Mouse (Mus musculus): ENCODE data around the gene Pidd1. TPM values are rescaled to one million over a fixed set of nuclear protein-coding genes. Genes with fewer than 3 reads are reported as not detected.
A peak's percentile ranks its signal among the peaks of the same experiment; 100 is the strongest.

The Pidd1 gene
- 15.7 and 18.3 TPM in 2 replicates for polyA plus RNA-seq (2014; fragmentation: Nextera tagmentation; extraction: Ambion mirVana)

- WGBS, result under 1% methylated on average over 25 of the region's 25 CpGs
- no peaks in the 10 kb centered on the region for H3K9me3 ChIP-seq (ENCODE audit: control insufficient read depth, low read length)
- H3K9ac ChIP-seq (ENCODE audit: low read length), result peak within 1 kb of the TSS; percentile 75
- peak; percentile 83 for DNase-seq (ENCODE audit: low spot score)
- peak; percentile 49; the same call in 1 of the 2 replicates for ATAC-seq (ENCODE audit: insufficient number of reproducible peaks, low FRiP score, low TSS enrichment, low read depth)
- H3K27ac ChIP-seq (replicated peaks; ENCODE audit: low read depth, low read length), result peak within 1 kb of the TSS; percentile 39; the same call in 1 of the 2 replicates
- H3K36me3 ChIP-seq (ENCODE audit: control insufficient read depth, insufficient read depth, low read length), result peaks cover 16% of the 10 kb centered on the region
- H3K4me3 ChIP-seq (ENCODE audit: low read depth, low read length), result peak within 1 kb of the TSS; percentile 37
- no peaks in the 10 kb centered on the region for H3K27me3 ChIP-seq (ENCODE audit: control insufficient read depth, insufficient read depth, low read length)
- H3K4me1 ChIP-seq (ENCODE audit: control insufficient read depth, insufficient read depth, low read length), result peaks cover 26% of the 10 kb centered on the region
- peak within 1 kb of the TSS; percentile 79 for H3K4me2 ChIP-seq (ENCODE audit: low read depth, severe bottlenecking)
Observed at GRCm38 (mm10) chr7:141443828-141444237, at the start of gene Pidd1. TSS of gene Pidd1 (minus strand) at chr7:141444025.

- H3K9me3 ChIP-seq (ENCODE audit: control insufficient read depth, low read length), result no peaks in the 10 kb centered on the region
- no peak overlapping the region for H3K4me2 ChIP-seq (ENCODE audit: low read depth, severe bottlenecking)
- H3K27ac ChIP-seq (replicated peaks; ENCODE audit: low read depth, low read length), result no peak overlapping the region
- H3K27me3 ChIP-seq (ENCODE audit: control insufficient read depth, insufficient read depth, low read length), result no peaks in the 10 kb centered on the region
- peaks cover 2% of the 10 kb centered on the region; the same call in 1 of the 2 replicates for H3K36me3 ChIP-seq (ENCODE audit: control insufficient read depth, insufficient read depth, low read length)
- DNase-seq (ENCODE audit: low spot score) (no peak), ATAC-seq (ENCODE audit: insufficient number of reproducible peaks, low FRiP score, low TSS enrichment, low read depth) (no peak)
- WGBS, result 90% methylated on average over 5 of the region's 5 CpGs
- H3K4me3 ChIP-seq (ENCODE audit: low read depth, low read length), result no peak overlapping the region
- no peak overlapping the region for H3K9ac ChIP-seq (ENCODE audit: low read length)
- no peaks in the 10 kb centered on the region for H3K4me1 ChIP-seq (ENCODE audit: control insufficient read depth, insufficient read depth, low read length)
Observed at GRCm38 (mm10) chr7:141492738-141493137, 48.9 kb upstream of the Pidd1 start.

DNA sequence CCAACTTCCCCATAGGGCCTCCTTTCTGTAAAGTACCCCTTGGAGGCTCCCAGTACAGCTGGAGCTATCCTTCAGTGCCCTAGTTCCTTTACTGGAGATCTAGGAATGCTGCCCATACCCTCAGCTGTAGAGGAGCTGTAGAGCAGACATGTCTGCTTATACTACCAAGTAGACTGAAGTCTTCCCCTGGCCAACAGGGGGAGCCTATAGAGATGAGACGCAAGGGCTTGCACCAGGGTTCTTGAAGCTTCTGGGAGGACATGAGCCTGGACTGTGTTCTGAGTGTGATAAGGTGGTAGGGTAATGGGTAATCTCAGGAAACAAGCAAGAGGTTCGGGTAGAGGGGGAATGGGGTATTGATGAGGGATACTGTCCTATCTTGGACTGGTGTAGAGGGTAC lies 47.3 kb upstream of the Pidd1 start:
- Histone ChIP-seq H3K4me2 (ENCODE audit: low read depth, severe bottlenecking) (no peak overlapping the region), H3K9me3 (ENCODE audit: control insufficient read depth, low read length) (no peaks in the 10 kb centered on the region), H3K27me3 (ENCODE audit: control insufficient read depth, insufficient read depth, low read length) (no peaks in the 10 kb centered on the region), H3K4me1 (ENCODE audit: control insufficient read depth, insufficient read depth, low read length) (no peaks in the 10 kb centered on the region), H3K36me3 (ENCODE audit: control insufficient read depth, insufficient read depth, low read length) (peaks cover 2% of the 10 kb centered on the region; the same call in 1 of the 2 replicates), H3K9ac (ENCODE audit: low read length) (no peak overlapping the region), H3K27ac (replicated peaks; ENCODE audit: low read depth, low read length) (no peak overlapping the region), H3K4me3 (ENCODE audit: low read depth, low read length) (no peak overlapping the region)
- 83% methylated on average over 2 of the region's 2 CpGs for WGBS
- no peak for DNase-seq (ENCODE audit: low spot score)
- ATAC-seq (ENCODE audit: insufficient number of reproducible peaks, low FRiP score, low TSS enrichment, low read depth), result no peak

DNA sequence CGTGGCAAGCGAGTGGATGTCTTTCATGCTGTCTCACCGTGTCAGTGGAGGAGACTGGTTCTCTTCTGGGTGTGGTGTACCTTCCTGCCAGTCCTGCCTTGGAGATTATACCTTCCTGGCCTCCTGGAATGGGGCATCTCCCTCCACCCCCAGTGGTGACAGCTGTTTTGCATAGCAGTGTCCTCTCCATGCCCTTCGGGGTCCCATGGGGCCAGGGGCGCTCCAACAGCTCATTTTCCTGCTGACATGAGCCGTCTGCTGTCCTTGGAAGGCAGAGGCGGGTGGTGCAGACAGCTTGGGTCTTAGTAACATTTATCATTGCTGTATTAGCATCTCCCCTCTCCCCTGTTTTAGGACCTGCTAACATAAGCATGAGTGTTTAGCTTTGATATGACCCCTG lies 43.3 kb upstream of the Pidd1 start:
- WGBS, result 78% methylated on average over 7 of the region's 7 CpGs
- Histone ChIP-seq H3K27me3 (ENCODE audit: control insufficient read depth, insufficient read depth, low read length) (peaks cover 10% of the 10 kb centered on the region), H3K9ac (ENCODE audit: low read length) (no peak overlapping the region), H3K4me3 (ENCODE audit: low read depth, low read length) (no peak overlapping the region), H3K36me3 (ENCODE audit: control insufficient read depth, insufficient read depth, low read length) (no peaks in the 10 kb centered on the region), H3K4me1 (ENCODE audit: control insufficient read depth, insufficient read depth, low read length) (0 out of 2 replicates have a peak, but pooled peaks cover 3% of the 10 kb centered on the region), H3K27ac (replicated peaks; ENCODE audit: low read depth, low read length) (no peak overlapping the region), H3K9me3 (ENCODE audit: control insufficient read depth, low read length) (no peaks in the 10 kb centered on the region), H3K4me2 (ENCODE audit: low read depth, severe bottlenecking) (no peak overlapping the region)
- DNase-seq (ENCODE audit: low spot score), result no peak
- no peak for ATAC-seq (ENCODE audit: insufficient number of reproducible peaks, low FRiP score, low TSS enrichment, low read depth)

DNA sequence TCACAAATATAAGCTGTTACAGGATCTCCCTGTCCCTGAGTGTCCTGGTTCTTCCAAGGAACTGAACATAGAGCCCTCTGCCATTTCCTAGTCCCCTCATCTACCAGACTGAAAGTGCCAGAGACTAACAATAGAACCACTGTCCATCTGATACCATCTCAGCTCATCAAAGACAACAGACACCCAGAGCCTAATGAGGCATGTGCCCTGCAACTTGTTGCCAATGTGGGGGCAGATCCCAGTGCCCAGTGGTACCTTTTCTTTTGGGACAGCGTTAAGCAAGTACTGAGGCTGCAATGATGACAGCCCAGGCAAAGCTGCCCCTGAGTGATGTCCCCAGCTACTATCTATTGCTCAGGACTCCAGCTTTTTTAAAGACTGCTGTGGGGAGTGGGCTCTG lies 42.4 kb upstream of the Pidd1 start:
- ATAC-seq (ENCODE audit: insufficient number of reproducible peaks, low FRiP score, low TSS enrichment, low read depth) (no peak), DNase-seq (ENCODE audit: low spot score) (no peak)
- Histone ChIP-seq H3K4me2 (ENCODE audit: low read depth, severe bottlenecking) (no peak overlapping the region), H3K4me3 (ENCODE audit: low read depth, low read length) (no peak overlapping the region), H3K4me1 (ENCODE audit: control insufficient read depth, insufficient read depth, low read length) (0 out of 2 replicates have a peak, but pooled peaks cover 3% of the 10 kb centered on the region), H3K9me3 (ENCODE audit: control insufficient read depth, low read length) (no peaks in the 10 kb centered on the region), H3K27me3 (ENCODE audit: control insufficient read depth, insufficient read depth, low read length) (peaks cover 10% of the 10 kb centered on the region), H3K36me3 (ENCODE audit: control insufficient read depth, insufficient read depth, low read length) (no peaks in the 10 kb centered on the region), H3K9ac (ENCODE audit: low read length) (no peak overlapping the region), H3K27ac (replicated peaks; ENCODE audit: low read depth, low read length) (no peak overlapping the region)
- WGBS, result 72% methylated on average over 1 of the region's 1 CpGs

GRCm38 (mm10) chr7:141485606-141486005 lies 41.8 kb upstream of the Pidd1 start:
- no peak for ATAC-seq (ENCODE audit: insufficient number of reproducible peaks, low FRiP score, low TSS enrichment, low read depth)
- no peak overlapping the region for H3K27ac ChIP-seq (replicated peaks; ENCODE audit: low read depth, low read length)
- no peak for DNase-seq (ENCODE audit: low spot score)
- H3K27me3 ChIP-seq (ENCODE audit: control insufficient read depth, insufficient read depth, low read length), result peaks cover 10% of the 10 kb centered on the region
- no peak overlapping the region for H3K4me3 ChIP-seq (ENCODE audit: low read depth, low read length)
- 93% methylated on average over 2 of the region's 2 CpGs for WGBS
- H3K9me3 ChIP-seq (ENCODE audit: control insufficient read depth, low read length), result no peaks in the 10 kb centered on the region
- H3K4me2 ChIP-seq (ENCODE audit: low read depth, severe bottlenecking), result no peak overlapping the region
- 0 out of 2 replicates have a peak, but pooled peaks cover 3% of the 10 kb centered on the region for H3K4me1 ChIP-seq (ENCODE audit: control insufficient read depth, insufficient read depth, low read length)
- no peaks in the 10 kb centered on the region for H3K36me3 ChIP-seq (ENCODE audit: control insufficient read depth, insufficient read depth, low read length)
- H3K9ac ChIP-seq (ENCODE audit: low read length), result no peak overlapping the region

DNA sequence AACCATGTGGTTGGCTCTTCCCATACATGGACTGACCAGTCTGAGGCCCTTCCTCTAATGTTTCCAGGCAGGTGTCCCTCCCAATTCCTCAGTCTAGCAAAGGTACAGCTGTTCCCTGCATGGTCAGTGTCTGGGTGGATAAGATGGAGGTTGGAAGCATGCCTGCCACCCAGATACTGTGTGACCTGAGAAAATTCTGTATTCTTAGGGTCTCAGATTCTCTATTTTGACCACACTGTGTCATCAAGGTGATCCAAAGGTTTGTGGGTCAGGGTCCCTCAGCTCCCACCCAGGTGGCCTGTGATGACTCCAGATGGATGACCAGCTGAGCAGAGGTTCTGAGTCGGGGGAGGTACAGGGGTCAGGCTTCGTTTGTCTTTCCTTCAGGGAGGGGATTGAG lies 41.4 kb upstream of the Pidd1 start:
- no peak overlapping the region for H3K9ac ChIP-seq (ENCODE audit: low read length)
- WGBS, result 94% methylated on average over 2 of the region's 2 CpGs
- ATAC-seq (ENCODE audit: insufficient number of reproducible peaks, low FRiP score, low TSS enrichment, low read depth) (no peak), DNase-seq (ENCODE audit: low spot score) (no peak)
- H3K27me3 ChIP-seq (ENCODE audit: control insufficient read depth, insufficient read depth, low read length), result peaks cover 10% of the 10 kb centered on the region
- no peaks in the 10 kb centered on the region for H3K36me3 ChIP-seq (ENCODE audit: control insufficient read depth, insufficient read depth, low read length)
- H3K27ac ChIP-seq (replicated peaks; ENCODE audit: low read depth, low read length), result no peak overlapping the region
- no peaks in the 10 kb centered on the region for H3K9me3 ChIP-seq (ENCODE audit: control insufficient read depth, low read length)
- 0 out of 2 replicates have a peak, but pooled peaks cover 3% of the 10 kb centered on the region for H3K4me1 ChIP-seq (ENCODE audit: control insufficient read depth, insufficient read depth, low read length)
- no peak overlapping the region for H3K4me3 ChIP-seq (ENCODE audit: low read depth, low read length)
- no peak overlapping the region for H3K4me2 ChIP-seq (ENCODE audit: low read depth, severe bottlenecking)

GRCm38 (mm10) chr7:141484186-141485120 lies 40.6 kb upstream of the Pidd1 start:
- H3K9me3 ChIP-seq (ENCODE audit: control insufficient read depth, low read length), result no peaks in the 10 kb centered on the region
- H3K36me3 ChIP-seq (ENCODE audit: control insufficient read depth, insufficient read depth, low read length), result no peaks in the 10 kb centered on the region
- no peak overlapping the region for H3K4me2 ChIP-seq (ENCODE audit: low read depth, severe bottlenecking)
- WGBS, result 69% methylated on average over 5 of the region's 5 CpGs
- no peak overlapping the region for H3K4me3 ChIP-seq (ENCODE audit: low read depth, low read length)
- H3K4me1 ChIP-seq (ENCODE audit: control insufficient read depth, insufficient read depth, low read length), result 0 out of 2 replicates have a peak, but pooled peaks cover 3% of the 10 kb centered on the region
- no peak overlapping the region for H3K27ac ChIP-seq (replicated peaks; ENCODE audit: low read depth, low read length)
- ATAC-seq (ENCODE audit: insufficient number of reproducible peaks, low FRiP score, low TSS enrichment, low read depth), result no peak
- peaks cover 10% of the 10 kb centered on the region for H3K27me3 ChIP-seq (ENCODE audit: control insufficient read depth, insufficient read depth, low read length)
- no peak for DNase-seq (ENCODE audit: low spot score)
- H3K9ac ChIP-seq (ENCODE audit: low read length), result no peak overlapping the region

All from limb, embryonic 11.5 days (tissue).